Mouse (Mus musculus) heart, adult 2 months (tissue): ENCODE data around the gene Cd44. TPM values are rescaled to one million over a fixed set of nuclear protein-coding genes. Genes with fewer than 3 reads are reported as not detected.

Source experiments
- DNase-seq, 2 experiments: peaks; one replicate each; pipeline ENCODE4 v3.0.0; 2021
- H3K27ac ChIP-seq: fragments of 200-600 bp; 2 replicates; pipeline ENCODE4 v1.8.1; 2022
- H3K27me3 ChIP-seq: fragments of 200-500 bp; 2 replicates; pipeline ENCODE4 v1.6.1; 2012; ENCODE audit warnings: mild to moderate bottlenecking, low read length, inconsistent platforms, mixed read lengths; ENCODE audit not compliant: control insufficient read depth, insufficient read depth
- H3K36me3 ChIP-seq: fragments of 200-500 bp; 2 replicates; pipeline ENCODE4 v1.6.1; 2012; ENCODE audit warnings: low read length, inconsistent platforms; ENCODE audit not compliant: control insufficient read depth, insufficient read depth
- H3K4me1 ChIP-seq: fragments of 200-500 bp; 2 replicates; pipeline ENCODE4 v1.6.1; 2011; ENCODE audit warnings: low read length; ENCODE audit not compliant: control insufficient read depth, insufficient read depth
- H3K4me3 ChIP-seq: fragments of 200-600 bp; 2 replicates; pipeline ENCODE4 v1.8.1; 2022
- H3K79me2 ChIP-seq: fragments of 200-500 bp; replicated peaks from 2 replicates; pipeline ENCODE4 v1.6.1; 2012; ENCODE audit warnings: mild to moderate bottlenecking, inconsistent platforms, low read length, moderate library complexity, mixed read lengths; ENCODE audit not compliant: control insufficient read depth, insufficient read depth
- H3K9ac ChIP-seq: fragments of 200-500 bp; 2 replicates; pipeline ENCODE4 v1.6.1; 2012; ENCODE audit warnings: low read depth, mild to moderate bottlenecking, control low read depth, inconsistent platforms, low read length, mixed read lengths
- CTCF ChIP-seq: fragments of 200-600 bp; IDR thresholded peaks from 2 replicates; pipeline ENCODE4 v1.8.1; 2022; ENCODE audit warnings: antibody characterized with exemption, mild to moderate bottlenecking, moderate library complexity
- EP300 ChIP-seq: fragments of 200-500 bp; IDR thresholded peaks from 2 replicates; pipeline ENCODE4 v1.6.1; 2011; ENCODE audit warnings: low read depth, low read length, control low read depth; ENCODE audit not compliant: insufficient read depth
- POLR2A ChIP-seq: fragments of 200-500 bp; IDR thresholded peaks from 2 replicates; pipeline ENCODE4 v1.6.1; 2011; ENCODE audit warnings: mild to moderate bottlenecking, low read depth, low read length, control low read depth; ENCODE audit not compliant: insufficient read depth
- WGBS: fragments of 180-500 bp; shearing (Covaris S2); methylation state at CpG from one replicate; pipeline ENCODE4 v1.1.7; 2018; 5-methylcytosine and 5-hydroxymethylcytosine counted together
- intact Hi-C: fragments of 180-260 bp; cut with DNase I; formaldehyde crosslinking; loops from one replicate; pipeline ENCODE4 v1.15.1; 2025
- polyA plus RNA-seq: library from polyadenylated mRNA; depleted of rRNA; stranded (reverse); fragments of >200 nt; gene quantifications from 2 replicates; pipeline ENCODE4 v1.2.3, GENCODE M21; 2012
- total RNA-seq, 2 experiments: library from RNA; stranded (reverse); gene quantifications; 2 replicates each; pipeline ENCODE4 v1.2.3; 2021

The Cd44 gene
- total and polyA plus RNA-seq, 3 experiments, result 8.4 to 10.8 (median 9.1) TPM

DNA sequence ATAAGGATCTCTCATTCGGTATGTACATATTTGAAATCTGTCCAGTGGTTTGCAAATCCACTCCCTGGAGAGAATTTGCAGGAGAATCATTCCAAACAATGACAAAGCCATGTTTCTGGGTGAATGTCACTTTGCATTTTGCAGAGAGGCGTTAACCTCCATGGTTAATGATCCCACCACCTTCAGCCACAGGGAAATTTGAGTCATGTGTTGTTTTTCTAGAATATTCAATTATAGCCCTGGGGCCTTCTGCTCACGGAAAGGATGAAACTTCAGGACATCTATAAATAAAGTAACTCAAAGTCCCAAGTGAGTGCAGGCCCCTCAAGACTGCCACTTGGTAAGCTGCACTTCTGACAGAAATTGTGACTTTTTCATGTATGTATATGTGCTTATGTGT, 33.4 kb upstream of the Cd44 start:
- H3K79me2 ChIP-seq, result no peaks in the 10 kb centered on the region
- no peak for TF ChIP-seq CTCF
- no peak for TF ChIP-seq POLR2A
- no peak for TF ChIP-seq EP300
- H3K4me1 ChIP-seq, result peaks cover 2% of the 10 kb centered on the region; the same call in 1 of the 2 replicates
- 74% methylated on average over 3 of the region's 3 CpGs for WGBS
- no peak overlapping the region for H3K27ac ChIP-seq
- no peak overlapping the region for H3K4me3 ChIP-seq
- H3K36me3 ChIP-seq, result no peaks in the 10 kb centered on the region
- DNase-seq, result no peak
- H3K27me3 ChIP-seq, result no peaks in the 10 kb centered on the region
- no peak overlapping the region for H3K9ac ChIP-seq
- intact Hi-C loops, result no loop called here

DNA sequence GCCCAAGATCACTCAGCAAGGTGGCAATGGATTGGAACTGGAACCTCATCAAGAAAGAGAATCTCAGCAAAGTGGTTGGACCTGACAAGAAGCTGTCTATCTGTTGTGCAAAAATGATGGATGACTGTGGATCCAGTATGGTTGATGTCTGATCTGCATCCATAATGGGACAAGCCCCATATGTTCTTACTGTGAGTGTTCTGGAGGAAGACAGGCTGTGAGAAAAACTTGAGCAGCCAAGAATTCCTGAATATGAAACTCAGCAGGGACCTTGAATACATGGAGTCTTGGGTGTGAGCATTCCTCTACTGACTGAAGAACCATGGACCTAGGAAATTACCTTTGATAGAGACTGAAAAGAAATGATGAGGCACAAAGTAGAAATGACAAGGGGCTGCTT, 32.3 kb upstream of the Cd44 start:
- intact Hi-C loops, result no loop called here
- H3K36me3 ChIP-seq, result no peaks in the 10 kb centered on the region
- H3K27ac ChIP-seq, result no peak overlapping the region

DNA sequence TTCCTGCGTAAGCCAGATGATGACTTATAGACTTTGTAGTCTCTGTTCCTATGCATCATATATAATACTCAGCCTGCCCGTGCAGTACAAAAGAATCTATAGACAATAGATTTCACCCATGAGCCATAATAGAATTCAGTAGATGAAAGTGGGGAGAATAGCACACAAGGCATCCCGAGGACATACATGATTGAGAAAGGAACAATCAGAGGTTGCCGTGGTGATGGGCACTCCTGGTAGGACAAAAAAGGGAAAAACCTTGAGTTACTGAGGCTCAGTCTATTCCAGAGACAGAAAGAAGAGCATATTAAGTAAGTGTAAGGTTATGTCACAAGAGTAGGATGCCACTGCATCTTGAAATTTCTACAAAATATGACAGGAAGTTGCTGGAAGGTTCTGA, 31.7 kb upstream of the Cd44 start:
- DNase-seq, result no peak
- 90% methylated on average over 4 of the region's 4 CpGs for WGBS
- no peaks in the 10 kb centered on the region for H3K79me2 ChIP-seq
- peaks cover 2% of the 10 kb centered on the region; the same call in 1 of the 2 replicates for H3K4me1 ChIP-seq
- no peak for TF ChIP-seq EP300
- no peak for TF ChIP-seq POLR2A
- no peak for TF ChIP-seq CTCF
- intact Hi-C loops, result no loop called here
- no peaks in the 10 kb centered on the region for H3K27me3 ChIP-seq
- no peak overlapping the region for H3K4me3 ChIP-seq
- no peak overlapping the region for H3K9ac ChIP-seq
- H3K27ac ChIP-seq, result no peak overlapping the region
- H3K36me3 ChIP-seq, result no peaks in the 10 kb centered on the region

More for the DNA sequence above, 32.3 kb upstream of the Cd44 start:
- DNase-seq, result no peak
- Histone ChIP-seq H3K9ac (no peak overlapping the region), H3K4me1 (peaks cover 2% of the 10 kb centered on the region; the same call in 1 of the 2 replicates), H3K4me3 (no peak overlapping the region), H3K27me3 (no peaks in the 10 kb centered on the region), H3K79me2 (no peaks in the 10 kb centered on the region)
- TF ChIP-seq EP300 (no peak), CTCF (no peak), POLR2A (no peak)

DNA sequence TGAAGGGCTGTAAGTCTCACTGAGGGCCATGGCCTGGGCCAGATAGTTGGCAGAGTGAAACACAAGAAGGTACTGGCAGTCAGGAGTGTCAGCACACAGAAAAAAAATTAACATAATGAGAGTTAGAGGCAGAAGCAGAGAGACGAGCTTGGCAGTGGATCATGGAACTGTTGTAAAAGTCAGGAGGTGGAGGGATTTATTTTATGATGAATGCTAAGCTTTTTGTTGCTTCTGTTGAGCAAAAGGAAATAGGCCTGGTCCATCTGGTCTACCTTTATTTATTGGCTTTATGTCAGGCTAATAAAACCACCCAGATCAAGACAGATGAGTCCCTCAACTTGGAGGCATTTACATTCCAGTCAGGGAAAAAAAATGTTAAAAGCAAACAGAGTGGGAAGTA, 31.2 kb upstream of the Cd44 start:
- TF ChIP-seq POLR2A, result no peak
- no peak for TF ChIP-seq CTCF
- TF ChIP-seq EP300, result no peak
- Histone ChIP-seq H3K79me2 (no peaks in the 10 kb centered on the region), H3K9ac (no peak overlapping the region), H3K27ac (no peak overlapping the region), H3K4me1 (peaks cover 2% of the 10 kb centered on the region; the same call in 1 of the 2 replicates), H3K4me3 (no peak overlapping the region), H3K27me3 (no peaks in the 10 kb centered on the region), H3K36me3 (no peaks in the 10 kb centered on the region)
- WGBS, result 70% methylated on average over 1 of the region's 1 CpGs
- intact Hi-C loops, result no loop called here
- no peak for DNase-seq

DNA sequence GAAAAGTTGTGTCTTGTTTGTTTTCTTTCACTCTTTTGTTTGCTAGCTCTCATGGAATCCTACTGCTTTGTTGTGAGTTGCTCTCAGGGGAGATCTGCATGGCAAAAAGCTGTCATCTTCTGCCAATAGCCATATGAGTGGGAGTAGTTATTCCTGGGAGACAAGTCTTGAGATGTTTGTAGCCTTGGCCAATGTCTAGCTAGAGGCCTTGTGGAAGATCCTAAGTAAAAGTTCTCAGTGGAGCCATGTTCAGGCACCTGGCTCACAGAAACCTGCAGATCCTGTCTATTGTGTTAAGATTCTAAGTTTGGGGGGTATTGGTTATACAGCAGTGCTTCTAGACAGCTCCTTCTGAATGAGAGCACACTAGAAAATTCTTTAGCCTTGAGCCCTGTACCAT, 26.7 kb upstream of the Cd44 start:
- H3K4me1 ChIP-seq, result no peaks in the 10 kb centered on the region
- TF ChIP-seq POLR2A (no peak), EP300 (no peak), CTCF (no peak)
- no peak for DNase-seq
- no peaks in the 10 kb centered on the region for H3K27me3 ChIP-seq
- H3K79me2 ChIP-seq, result no peaks in the 10 kb centered on the region
- no peaks in the 10 kb centered on the region for H3K36me3 ChIP-seq
- H3K4me3 ChIP-seq, result no peak overlapping the region
- no peak overlapping the region for H3K27ac ChIP-seq
- intact Hi-C loops, result no loop called here
- no peak overlapping the region for H3K9ac ChIP-seq

DNA sequence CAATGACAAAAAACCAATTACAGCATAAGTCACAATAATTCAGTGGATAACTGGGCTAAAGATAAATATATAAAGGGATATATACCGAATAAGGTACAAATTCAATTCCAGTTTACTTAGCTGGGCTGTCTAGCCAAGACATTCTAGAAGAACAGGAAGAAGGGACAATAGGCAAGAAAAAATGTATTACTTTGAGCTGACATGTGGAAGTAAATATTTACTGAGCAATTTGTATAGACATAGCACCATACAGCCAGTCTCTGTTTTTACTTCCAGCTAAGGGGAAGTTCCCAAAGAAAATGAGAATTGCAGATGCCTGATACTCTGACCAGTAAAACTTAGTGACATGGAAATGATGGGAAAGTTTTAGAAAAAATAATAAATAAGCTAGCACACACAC, 23.0 kb upstream of the Cd44 start:
- 51% methylated on average over 1 of the region's 1 CpGs for WGBS
- Histone ChIP-seq H3K4me3 (no peak overlapping the region), H3K4me1 (no peaks in the 10 kb centered on the region), H3K27me3 (no peaks in the 10 kb centered on the region), H3K9ac (no peak overlapping the region), H3K27ac (no peak overlapping the region), H3K36me3 (no peaks in the 10 kb centered on the region), H3K79me2 (no peaks in the 10 kb centered on the region)
- DNase-seq, result no peak
- intact Hi-C loops, result no loop called here
- no peak for TF ChIP-seq POLR2A
- no peak for TF ChIP-seq CTCF
- TF ChIP-seq EP300, result no peak

DNA sequence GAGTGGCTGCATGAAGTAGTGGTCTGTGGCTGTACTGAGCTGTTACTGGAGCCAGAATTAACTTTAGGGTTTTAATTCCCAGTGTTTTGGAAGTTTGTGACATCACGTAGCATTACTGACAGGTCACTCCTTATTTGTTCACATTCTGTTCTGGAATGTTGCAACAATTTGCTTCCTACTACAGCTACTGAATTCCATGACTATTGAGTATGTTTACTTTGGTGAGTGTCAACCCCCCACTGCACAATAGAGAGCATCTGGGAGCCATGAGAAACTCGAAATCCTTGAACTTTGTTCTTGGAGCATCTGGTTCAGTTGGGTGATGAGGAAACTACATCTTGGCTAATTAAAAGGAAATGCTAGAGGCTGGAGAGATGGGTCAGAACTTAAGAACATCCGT, 22.2 kb upstream of the Cd44 start:
- intact Hi-C loops, result no loop called here
- 67% methylated on average over 3 of the region's 3 CpGs for WGBS
- Histone ChIP-seq H3K27me3 (no peaks in the 10 kb centered on the region), H3K79me2 (no peaks in the 10 kb centered on the region), H3K4me1 (no peaks in the 10 kb centered on the region), H3K9ac (no peak overlapping the region), H3K27ac (no peak overlapping the region), H3K36me3 (no peaks in the 10 kb centered on the region), H3K4me3 (no peak overlapping the region)
- TF ChIP-seq POLR2A (no peak), CTCF (no peak), EP300 (no peak)
- DNase-seq, result no peak
